Mouse (Mus musculus) thymus, adult 2 months (tissue): Measurements from ENCODE around the gene Ect2l. TPM values are rescaled to one million over a fixed set of nuclear protein-coding genes. Genes with fewer than 3 reads are reported as not detected.

Source experiments
- DNase-seq: peaks from one replicate; pipeline ENCODE4 v3.0.0; 2021
- H3K27ac ChIP-seq: fragments of 200-500 bp; 2 replicates; pipeline ENCODE4 v1.5.1; 2012; ENCODE audit warnings: low read length, control low read depth; ENCODE audit not compliant: control insufficient read depth, insufficient read depth
- H3K27me3 ChIP-seq: fragments of 200-500 bp; 2 replicates; pipeline ENCODE4 v1.6.1; 2012; ENCODE audit warnings: mild to moderate bottlenecking, low read length, moderate library complexity, mixed read lengths; ENCODE audit not compliant: control insufficient read depth, insufficient read depth
- H3K36me3 ChIP-seq: fragments of 200-500 bp; 2 replicates; pipeline ENCODE4 v1.6.1; 2012; ENCODE audit warnings: mild to moderate bottlenecking, low read length, moderate library complexity; ENCODE audit not compliant: control insufficient read depth, insufficient read depth
- H3K4me1 ChIP-seq: fragments of 200-500 bp; replicated peaks from 2 replicates; pipeline ENCODE4 v1.6.1; 2012; ENCODE audit warnings: low read length; ENCODE audit not compliant: control insufficient read depth, insufficient read depth
- H3K4me3 ChIP-seq: fragments of 200-500 bp; 2 replicates; pipeline ENCODE4 v1.5.1; 2012; ENCODE audit warnings: mild to moderate bottlenecking, low read length, control low read depth, moderate library complexity; ENCODE audit not compliant: control insufficient read depth, insufficient read depth
- CTCF ChIP-seq: fragments of 200-500 bp; IDR thresholded peaks from 2 replicates; pipeline ENCODE4 v1.5.1; 2012; ENCODE audit warnings: mild to moderate bottlenecking, control low read depth, low read length, moderate library complexity, borderline replicate concordance; ENCODE audit not compliant: control insufficient read depth, poor library complexity, insufficient read depth; ENCODE audit errors: extremely low read depth
- POLR2A ChIP-seq: fragments of 200-500 bp; IDR thresholded peaks from 2 replicates; pipeline ENCODE4 v1.6.1; 2012; ENCODE audit warnings: mild to moderate bottlenecking, low read length, control low read depth, moderate library complexity; ENCODE audit not compliant: control insufficient read depth, poor library complexity, insufficient read depth; ENCODE audit errors: extremely low read depth
- WGBS: fragments of 180-500 bp; shearing (Covaris S2); methylation state at CpG from one replicate; pipeline ENCODE4 v1.1.7; 2018; 5-methylcytosine and 5-hydroxymethylcytosine counted together
- polyA plus RNA-seq: library from polyadenylated mRNA; depleted of rRNA; stranded (reverse); fragments of >200 nt; gene quantifications from 2 replicates; pipeline ENCODE4 v1.2.3, GENCODE M21; 2012; rRNA removed

Ect2l gene
- polyA plus RNA-seq, 1 experiment: 0.22 TPM

DNA sequence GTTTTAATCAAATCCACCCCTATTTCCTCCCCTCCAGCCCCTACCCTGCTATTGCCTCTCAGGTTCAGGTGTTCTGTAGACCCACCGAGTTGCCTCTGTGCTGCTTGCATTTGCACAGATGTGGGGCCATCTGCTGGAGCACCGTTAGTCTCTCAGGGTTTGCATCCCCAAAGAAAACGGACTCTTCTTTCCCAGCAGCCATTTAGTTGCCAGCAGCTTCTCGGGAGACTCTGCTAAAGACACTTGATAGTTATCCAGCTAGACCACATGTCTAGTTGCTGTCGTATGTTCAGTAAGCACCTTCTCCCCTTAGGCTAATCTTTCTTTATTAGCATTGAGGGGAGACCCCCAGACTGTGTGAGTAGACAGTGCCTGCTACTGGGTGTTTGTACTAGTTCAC is 108.5 kb downstream of the Ect2l start:
- Histone ChIP-seq H3K4me1 (no peaks in the 10 kb centered on the region), H3K27ac (no peak overlapping the region), H3K27me3 (no peaks in the 10 kb centered on the region), H3K36me3 (peaks cover 29% of the 10 kb centered on the region), H3K4me3 (no peak overlapping the region)
- 87% methylated on average over 5 of the region's 5 CpGs for WGBS
- TF ChIP-seq POLR2A (no peak), CTCF (no peak)
- DNase-seq: no peak

GRCm38 (mm10) chr10:18090691-18091090 is 120.0 kb downstream of the Ect2l start:
- no peaks in the 10 kb centered on the region for H3K27me3 ChIP-seq
- H3K27ac ChIP-seq: no peak overlapping the region
- no peak for DNase-seq
- TF ChIP-seq POLR2A (no peak), CTCF (no peak)
- H3K36me3 ChIP-seq: peaks cover 28% of the 10 kb centered on the region
- H3K4me3 ChIP-seq: no peak overlapping the region
- H3K4me1 ChIP-seq: no peaks in the 10 kb centered on the region

- no peak for DNase-seq
- WGBS: 97% methylated on average over 6 of the region's 6 CpGs
- TF ChIP-seq CTCF (no peak), POLR2A (no peak)
- Histone ChIP-seq H3K27me3 (no peaks in the 10 kb centered on the region), H3K27ac (no peak overlapping the region), H3K4me3 (no peak overlapping the region), H3K4me1 (no peaks in the 10 kb centered on the region), H3K36me3 (no peaks in the 10 kb centered on the region)
These were observed 127.9 kb downstream of the Ect2l start for GRCm38 (mm10) chr10:18082772-18083171.

DNA sequence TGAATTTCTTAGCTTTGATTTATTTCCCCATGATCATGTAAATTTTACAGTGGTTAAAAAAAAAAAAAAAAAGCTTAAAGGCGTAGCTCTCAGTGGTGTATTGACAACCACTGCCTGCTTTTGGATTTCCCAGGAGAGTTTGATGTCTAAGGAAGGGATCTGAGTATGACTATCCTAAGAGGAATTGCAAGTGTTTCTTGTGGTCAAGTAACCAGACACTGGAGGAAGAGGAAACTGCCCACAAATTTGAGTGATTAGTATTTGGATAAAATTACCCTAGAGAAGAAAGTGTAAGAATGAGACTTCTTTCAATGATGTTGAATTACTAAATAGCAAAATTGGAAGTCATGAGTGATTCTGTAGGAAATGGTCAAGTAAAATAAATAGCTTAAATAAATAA is 129.2 kb downstream of the Ect2l start:
- WGBS: 88% methylated on average over 1 of the region's 1 CpGs
- Histone ChIP-seq H3K27me3 (no peaks in the 10 kb centered on the region), H3K4me1 (no peaks in the 10 kb centered on the region), H3K4me3 (no peak overlapping the region), H3K27ac (no peak overlapping the region), H3K36me3 (no peaks in the 10 kb centered on the region)
- no peak for DNase-seq
- TF ChIP-seq CTCF: no peak
- TF ChIP-seq POLR2A: no peak

Other genes with a start within 250 kb of the Ect2l start
- gene Abracl, start 187.6 kb downstream of the Ect2l start, polyA plus RNA-seq: 13.8 and 16.0 TPM in 2 replicates
- 95.8 and 98.1 TPM in 2 replicates for gene Reps1, start 155.0 kb downstream of the Ect2l start, polyA plus RNA-seq
- gene Ccdc28a, start 24.1 kb upstream of the Ect2l start, polyA plus RNA-seq: 27.8 and 40.5 TPM in 2 replicates
- gene Nhsl1, start 108.1 kb upstream of the Ect2l start, polyA plus RNA-seq: 15.9 and 18.1 TPM in 2 replicates